Mouse (Mus musculus) ES-E14 (cell line): Measurements from ENCODE around the gene Adcy9.

Experiments
- CHD2 ChIP-seq: IDR thresholded peaks from 2 replicates; pipeline ENCODE4 v1.6.1; 2014; ENCODE audit warnings: mild to moderate bottlenecking, low read depth, low read length, inconsistent platforms
- MAFK ChIP-seq: IDR thresholded peaks from 2 replicates; pipeline ENCODE4 v1.6.1; 2014; ENCODE audit warnings: mild to moderate bottlenecking, low read depth, low read length, inconsistent platforms; ENCODE audit not compliant: insufficient read depth

DNA sequence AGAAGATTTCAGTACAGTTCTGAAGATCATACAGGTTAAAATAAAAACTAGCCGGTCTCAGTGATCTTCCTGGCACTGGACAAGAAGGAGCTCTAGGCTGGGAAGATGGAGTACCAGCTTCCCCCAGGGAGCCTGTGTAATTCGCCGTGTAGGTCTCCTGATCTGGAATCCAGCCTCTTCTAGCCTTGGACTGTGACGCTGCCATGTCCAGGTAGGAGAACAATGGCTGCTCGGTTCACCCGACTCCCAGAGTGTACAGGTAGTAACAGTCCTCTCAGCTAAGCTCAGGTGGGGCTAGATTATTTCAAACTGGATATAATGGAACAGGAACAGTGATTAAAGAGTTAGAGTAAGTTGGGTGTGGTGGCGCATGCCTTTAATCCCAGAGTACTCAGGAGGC lies 120.0 kb downstream of the Adcy9 start:
- TF ChIP-seq CHD2 (no peak), MAFK (no peak)
